Mouse (Mus musculus): ENCODE measurements at regions not wholly inside any gene's neighbourhood (a gene's known extent, or its start where the extent isn't known, plus 50 kb on each side); places are given as distances from the start of the nearest gene placed in this dataset.

DNA sequence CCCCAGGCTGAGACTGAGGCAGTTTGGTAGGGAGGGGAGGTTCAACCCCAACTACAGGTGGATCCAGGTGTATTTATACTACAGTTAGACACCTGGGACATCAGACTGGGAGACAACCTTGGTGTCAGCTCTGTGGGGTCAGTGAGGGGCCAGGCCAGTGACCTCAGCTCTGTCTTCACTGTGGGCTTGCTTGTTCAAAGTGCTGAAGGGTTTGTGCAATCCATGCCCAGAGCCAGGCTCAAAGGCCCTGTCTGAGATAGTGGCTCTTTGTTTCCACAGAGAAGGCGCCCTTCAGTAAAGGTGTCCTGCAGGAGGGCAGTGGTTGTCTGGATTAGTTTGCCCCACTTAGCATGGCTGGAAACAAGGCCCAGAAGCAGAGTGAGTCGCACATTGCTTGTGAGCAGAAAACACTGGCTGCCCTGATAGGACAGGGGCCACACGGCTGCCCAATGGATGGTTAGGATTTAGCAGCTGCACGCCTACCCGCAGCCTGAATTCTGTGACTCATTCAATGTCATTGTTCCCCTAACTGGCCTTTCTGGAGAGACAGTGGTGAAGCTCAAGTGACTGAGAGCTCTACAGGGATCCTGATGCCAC lies 154.7 kb downstream of the Cdh26 start:
- CTCF ChIA-PET = no interaction called here
- POLR2A ChIA-PET = no interaction called here

DNA sequence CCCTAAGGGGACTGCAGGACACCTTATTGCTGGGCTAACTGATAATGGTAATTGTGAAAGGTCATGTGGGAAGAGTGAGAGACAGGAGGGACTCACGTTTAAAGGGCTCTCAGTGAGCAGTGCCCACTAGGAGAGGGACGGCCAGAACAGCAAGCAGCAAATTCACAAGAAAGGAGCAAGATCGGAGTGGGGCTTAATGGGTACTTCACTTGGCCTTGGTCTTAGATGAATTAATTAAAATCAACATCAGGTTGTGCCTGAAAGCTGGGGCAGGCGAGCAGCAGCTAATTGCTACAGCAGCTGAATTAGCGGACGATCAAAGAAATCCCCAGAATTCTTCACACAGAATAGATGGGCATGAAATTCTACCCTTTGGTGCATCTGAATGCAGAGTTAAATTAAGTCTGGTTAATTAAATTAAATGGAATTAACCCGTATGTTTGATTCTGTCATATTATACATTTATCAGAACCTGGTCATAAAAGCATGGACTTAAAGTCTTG lies 156.9 kb downstream of the Cdh26 start:
- ChIA-PET CTCF (interaction anchor here in 1 of 4 experiments (0.5 kb wide), 1 partner anchor 300 kb away, joined by 3 read pairs; no protein-coding TSS in a partner anchor), POLR2A (interaction anchor here in 2 of 4 experiments (0.7 to 1.1 kb wide), 2 partner anchors 12 to 37 kb away, joined by 3 to 4 read pairs; no protein-coding TSS in a partner anchor)

DNA sequence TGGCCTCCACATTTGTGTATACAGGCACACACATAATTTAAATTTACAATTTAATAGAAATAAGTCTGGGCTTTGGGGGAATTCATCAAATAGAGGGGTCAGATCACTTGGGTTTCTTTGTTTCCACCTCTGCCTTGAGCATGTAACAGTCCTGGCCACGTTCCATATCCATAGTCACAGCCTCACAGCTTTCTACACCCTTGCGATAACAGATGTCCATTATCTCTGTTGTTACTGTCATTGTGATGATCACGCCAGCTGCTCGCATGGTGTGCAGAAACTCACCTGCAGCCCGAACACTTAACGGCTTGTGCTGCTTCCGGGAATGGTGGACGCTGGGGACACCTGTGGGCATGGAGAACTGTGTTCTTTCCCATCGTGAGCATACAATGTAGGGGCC lies 163.4 kb downstream of the Cdh26 start:
- CTCF ChIA-PET = no interaction called here

DNA sequence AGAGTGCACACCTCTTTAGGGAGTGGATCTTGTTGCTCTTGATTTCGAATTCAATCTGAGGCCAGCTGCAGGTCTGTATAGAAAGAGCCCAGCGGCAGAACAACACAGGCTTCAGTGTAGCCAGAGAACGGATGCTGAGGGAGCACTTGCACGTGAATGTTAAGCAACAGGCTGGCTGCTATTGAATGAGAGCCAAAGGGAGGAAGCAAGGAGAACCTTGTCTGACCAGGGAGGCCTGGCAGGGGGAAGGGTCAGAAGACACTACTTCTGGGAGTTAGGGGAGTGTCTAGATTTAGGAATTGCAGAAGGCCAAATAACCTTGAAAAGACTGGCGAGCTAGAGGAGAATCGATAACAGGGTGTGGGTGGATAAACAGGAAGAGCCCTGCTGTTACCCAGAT lies 163.8 kb downstream of the Cdh26 start:
- ChIA-PET POLR2A (interaction anchor here in 2 of 4 experiments (0.6 to 6.7 kb wide), 11 partner anchors 9 to 50 kb away, joined by 3 to 84 read pairs (median 8); no protein-coding TSS in a partner anchor), CTCF (no interaction called here)

More for the DNA sequence above, 163.4 kb downstream of the Cdh26 start:
- POLR2A ChIA-PET = interaction anchor here in 2 of 4 experiments (0.6 to 6.7 kb wide), 8 partner anchors 10 to 50 kb away, joined by 3 to 84 read pairs (median 6); no protein-coding TSS in a partner anchor

DNA sequence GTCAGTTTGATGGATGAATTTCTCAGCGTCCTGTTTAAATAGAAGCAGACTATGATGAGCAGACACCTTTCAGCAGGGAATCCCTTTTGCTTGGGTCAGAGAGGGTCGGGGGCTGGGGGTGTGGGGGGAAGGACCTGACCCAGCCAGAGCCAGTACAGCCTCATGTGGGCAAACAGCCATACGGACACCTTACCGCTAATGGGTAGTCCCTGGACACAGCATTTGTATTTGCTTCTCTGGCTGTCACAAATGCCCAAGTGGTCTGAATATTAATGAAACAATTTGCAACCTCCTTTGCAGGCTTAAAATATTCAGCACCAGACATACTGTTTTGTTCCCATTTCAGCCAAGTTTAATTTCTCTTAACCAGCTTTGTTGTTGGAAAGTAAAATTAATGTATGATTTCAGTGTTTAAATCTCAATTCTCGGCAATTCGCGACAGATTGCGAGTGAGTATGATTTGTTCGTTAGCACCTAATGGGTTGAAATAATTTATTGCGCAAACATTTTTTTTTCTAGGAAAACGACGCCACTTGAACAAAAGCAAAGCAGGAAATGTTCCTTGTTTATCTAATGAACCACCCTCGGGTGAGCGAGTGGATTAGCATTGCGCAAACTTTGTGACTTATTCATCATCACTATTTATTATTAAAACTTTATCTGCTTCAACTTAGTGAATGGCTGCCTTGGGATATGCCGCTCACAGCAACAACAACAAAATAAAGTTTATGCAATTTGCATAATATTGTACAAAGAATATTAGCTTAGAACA lies 166.2 kb downstream of the Cdh26 start:
- ChIA-PET CTCF (no interaction called here), POLR2A (interaction anchor here in 2 of 4 experiments (2.1 to 6.7 kb wide), 4 partner anchors 7 to 38 kb away, joined by 12 to 84 read pairs (median 46); no protein-coding TSS in a partner anchor)

DNA sequence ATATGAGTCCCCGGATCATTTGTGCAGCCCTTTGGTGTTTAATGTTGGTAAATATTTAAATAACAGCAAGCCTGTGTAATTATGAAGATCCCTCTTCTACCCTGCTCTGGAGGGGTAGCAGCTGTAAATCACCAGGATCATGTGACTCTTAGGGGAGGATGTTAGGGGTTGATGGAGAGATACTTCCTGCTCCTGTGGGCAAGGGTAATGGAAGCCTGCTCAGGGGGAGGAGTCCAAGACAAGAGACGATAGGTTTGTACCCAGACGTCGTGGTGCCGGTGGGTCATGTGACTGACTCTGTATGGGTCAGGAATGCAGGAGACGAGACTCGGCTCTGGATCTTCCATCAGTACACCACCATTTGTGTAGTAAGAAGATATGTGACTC lies 166.7 kb downstream of the Cdh26 start:
- POLR2A ChIA-PET = interaction anchor here in 2 of 4 experiments (3.6 to 6.7 kb wide), 3 partner anchors 17 to 37 kb away, joined by 19 to 84 read pairs (median 72); no protein-coding TSS in a partner anchor
- CTCF ChIA-PET = no interaction called here

DNA sequence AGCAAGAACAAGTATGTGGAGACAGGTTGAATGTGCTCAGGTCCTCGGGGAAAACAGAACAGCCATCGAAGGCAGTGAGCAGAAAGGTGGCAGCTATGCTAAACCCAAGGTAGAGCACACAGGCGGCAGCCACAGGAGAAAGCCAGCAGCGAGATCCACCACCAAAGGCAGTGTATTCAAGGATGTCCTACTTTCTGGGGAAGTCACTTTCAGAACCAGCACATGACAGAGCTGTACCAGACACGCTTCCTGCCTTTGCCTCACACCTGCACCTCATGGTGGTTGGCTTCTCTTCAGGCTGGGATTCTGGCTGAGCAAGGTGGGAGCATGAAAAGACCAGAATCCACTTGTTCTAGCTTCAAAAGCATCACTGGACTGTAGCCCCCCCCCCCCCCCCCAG lies 168.0 kb downstream of the Cdh26 start:
- POLR2A ChIA-PET = interaction anchor here in 2 of 4 experiments (0.6 to 6.7 kb wide), 6 partner anchors 12 to 45 kb away, joined by 3 to 84 read pairs (median 3); no protein-coding TSS in a partner anchor
- CTCF ChIA-PET = no interaction called here

DNA sequence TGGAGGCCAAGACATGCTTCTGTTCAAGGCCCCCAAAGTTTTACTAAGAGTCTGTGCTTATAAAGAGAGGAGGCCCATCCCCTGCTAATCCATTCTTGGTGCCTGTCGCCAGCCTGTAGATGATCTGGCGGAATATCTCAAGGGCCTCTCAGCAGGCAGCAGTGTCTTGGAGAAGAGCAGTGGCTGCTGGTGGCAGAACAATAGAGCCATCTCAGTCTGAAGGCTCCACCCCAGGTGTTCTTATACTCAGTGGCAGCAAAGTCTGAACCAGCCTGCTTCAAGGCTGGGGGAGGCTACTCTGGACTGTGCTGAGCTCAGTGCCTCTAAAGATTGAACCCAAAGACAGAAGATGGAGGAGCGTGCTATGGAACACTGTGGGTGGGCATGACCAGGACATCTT lies 168.5 kb downstream of the Cdh26 start:
- ChIA-PET CTCF (no interaction called here), POLR2A (interaction anchor here in 2 of 4 experiments (0.6 to 6.7 kb wide), 5 partner anchors 12 to 1269 kb away, joined by 3 to 84 read pairs (median 3); no protein-coding TSS in a partner anchor)

DNA sequence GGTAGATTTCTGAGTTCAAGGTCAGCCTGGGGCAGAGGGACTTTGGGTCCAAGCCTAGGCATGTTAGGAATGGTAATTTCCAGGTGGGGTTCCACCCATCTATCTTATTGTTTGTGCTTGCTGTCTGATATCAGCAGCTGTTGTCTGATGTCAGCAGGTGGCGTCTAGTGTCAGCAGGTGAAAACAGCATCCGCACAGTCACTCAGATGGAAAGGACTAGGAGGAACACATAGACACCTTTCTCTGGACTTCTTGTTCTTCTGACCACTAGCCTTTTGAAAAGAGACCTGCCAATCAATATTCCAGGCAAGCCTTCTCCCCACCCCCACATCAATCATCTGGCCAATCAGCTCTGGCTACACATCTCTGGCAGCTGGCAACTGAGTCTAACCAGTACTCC lies 173.1 kb downstream of the Cdh26 start:
- CTCF ChIA-PET = interaction anchor here in 1 of 4 experiments (0.7 kb wide), 1 partner anchor 890 kb away, joined by 3 read pairs; no protein-coding TSS in a partner anchor
- POLR2A ChIA-PET = interaction anchor here in 3 of 4 experiments (0.7 to 3.7 kb wide), 13 partner anchors 8 to 40 kb away, joined by 3 to 31 read pairs (median 6); no protein-coding TSS in a partner anchor

DNA sequence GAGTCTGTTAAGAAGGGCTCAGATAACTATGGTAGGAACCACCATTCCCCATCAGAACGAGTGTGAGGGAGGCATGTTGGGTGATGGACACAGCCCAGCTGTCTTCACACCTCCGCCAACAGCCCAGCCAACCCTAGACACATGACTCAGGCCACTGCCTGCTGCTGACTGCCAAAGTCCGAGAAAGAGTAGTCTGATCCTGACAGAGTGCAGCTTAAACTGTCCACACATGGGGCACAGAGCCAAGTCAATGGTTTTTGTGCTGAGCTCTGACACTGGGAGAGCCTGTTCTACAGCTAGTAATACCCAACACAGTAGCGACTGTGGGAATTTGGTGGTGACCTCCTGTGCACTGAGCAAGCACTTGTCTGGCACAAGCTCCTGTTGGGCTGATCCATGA lies 176.4 kb downstream of the Cdh26 start:
- POLR2A ChIA-PET = interaction anchor here in 2 of 4 experiments (1.7 to 2.6 kb wide), 4 partner anchors 25 to 29 kb away, joined by 4 to 8 read pairs (median 6); no protein-coding TSS in a partner anchor
- CTCF ChIA-PET = interaction anchor here in 1 of 4 experiments (1.1 to 1.4 kb wide), 2 partner anchors 28 to 59 kb away, joined by 3 to 5 read pairs; no protein-coding TSS in a partner anchor

DNA sequence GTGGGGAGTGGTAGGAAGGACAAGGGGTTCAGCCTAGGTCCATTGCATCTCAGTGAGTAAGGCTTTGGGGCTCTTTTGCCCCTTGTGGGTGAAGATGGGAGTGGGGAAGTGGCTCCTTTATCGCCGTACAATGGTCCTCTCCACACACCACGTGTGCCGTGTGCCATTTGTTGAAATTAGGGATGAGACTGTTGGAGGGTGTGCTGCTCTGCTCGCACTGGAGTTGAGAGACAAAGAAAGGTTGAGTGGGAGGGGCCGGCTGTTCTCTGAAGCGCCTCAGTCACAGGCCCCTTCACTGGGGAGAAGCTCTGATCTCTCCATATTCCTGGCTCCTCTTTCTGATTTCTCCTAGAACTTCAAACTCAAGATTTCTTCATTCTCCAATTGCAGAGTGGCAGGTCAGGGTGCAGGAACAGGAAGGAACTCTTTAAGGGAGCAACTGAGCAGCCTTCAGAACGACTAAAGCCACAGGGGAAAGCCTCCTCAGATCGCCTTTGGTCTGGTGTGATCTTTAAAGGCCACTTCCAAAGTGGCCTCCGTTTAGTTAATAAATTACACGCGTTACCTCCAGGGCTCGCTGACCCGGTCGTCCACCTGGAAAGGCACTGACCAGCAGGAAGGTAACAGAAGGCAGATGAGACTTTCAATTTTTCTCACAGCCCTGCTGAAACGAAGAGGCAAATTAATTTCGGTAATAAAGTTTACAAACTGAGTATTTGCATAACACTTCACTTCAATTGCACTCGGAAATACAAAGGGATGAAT lies 180.1 kb downstream of the Cdh26 start:
- POLR2A ChIA-PET = interaction anchor here in 1 of 4 experiments (0.7 to 1.9 kb wide), 4 partner anchors 8 to 25 kb away, joined by 3 to 10 read pairs (median 3); no protein-coding TSS in a partner anchor
- CTCF ChIA-PET = interaction anchor here in 1 of 4 experiments (0.5 kb wide), 1 partner anchor 53 kb away, joined by 4 read pairs; no protein-coding TSS in a partner anchor

DNA sequence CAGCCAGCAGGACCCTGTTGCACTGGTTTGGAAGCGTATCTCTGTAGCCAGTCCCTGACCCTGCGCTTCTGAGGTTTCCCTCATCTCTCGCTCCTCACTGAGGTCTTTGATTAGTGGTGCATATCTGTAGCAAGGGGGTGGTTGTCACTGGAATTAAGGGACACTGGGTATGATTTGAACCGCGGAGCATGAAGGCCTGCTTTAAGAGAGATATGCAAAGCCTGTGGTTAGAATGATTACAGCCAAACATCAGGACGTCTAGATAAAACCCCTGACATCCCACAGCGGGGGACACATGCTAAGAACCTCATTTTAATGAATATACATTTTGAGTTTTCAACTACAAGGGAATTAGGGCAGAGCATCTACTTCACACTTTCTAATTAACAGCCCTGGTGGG lies 184.4 kb downstream of the Cdh26 start:
- POLR2A ChIA-PET = no interaction called here
- CTCF ChIA-PET = no interaction called here

DNA sequence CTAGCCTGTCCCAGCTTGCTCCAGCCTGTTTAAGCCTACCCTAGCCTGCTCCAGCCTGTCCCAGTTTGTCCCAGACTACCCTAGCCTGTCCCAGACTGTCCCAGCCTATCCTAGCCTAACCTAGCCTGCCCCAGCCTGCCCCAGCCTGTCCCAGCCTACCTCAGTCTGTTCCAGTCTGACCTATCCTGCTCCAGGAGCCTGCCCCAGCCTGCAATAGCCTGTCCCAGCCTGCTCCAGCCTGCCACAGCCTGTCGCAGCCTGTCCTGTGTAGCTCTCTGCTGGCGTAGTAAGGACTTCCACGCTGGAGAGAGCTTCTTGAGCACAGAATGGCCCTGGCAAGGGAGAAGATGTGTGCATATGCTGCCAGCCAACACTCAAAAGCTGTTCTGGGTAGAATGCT lies 192.5 kb downstream of the Cdh26 start:
- CTCF ChIA-PET = interaction anchor here (0.6 to 1.5 kb wide), 7 partner anchors 9 to 1428 kb away, joined by 3 to 6 read pairs (median 4); no protein-coding TSS in a partner anchor
- POLR2A ChIA-PET = interaction anchor here in 2 of 4 experiments (0.5 to 10.7 kb wide), 14 partner anchors 9 to 570 kb away, joined by 3 to 140 read pairs (median 4); no protein-coding TSS in a partner anchor

DNA sequence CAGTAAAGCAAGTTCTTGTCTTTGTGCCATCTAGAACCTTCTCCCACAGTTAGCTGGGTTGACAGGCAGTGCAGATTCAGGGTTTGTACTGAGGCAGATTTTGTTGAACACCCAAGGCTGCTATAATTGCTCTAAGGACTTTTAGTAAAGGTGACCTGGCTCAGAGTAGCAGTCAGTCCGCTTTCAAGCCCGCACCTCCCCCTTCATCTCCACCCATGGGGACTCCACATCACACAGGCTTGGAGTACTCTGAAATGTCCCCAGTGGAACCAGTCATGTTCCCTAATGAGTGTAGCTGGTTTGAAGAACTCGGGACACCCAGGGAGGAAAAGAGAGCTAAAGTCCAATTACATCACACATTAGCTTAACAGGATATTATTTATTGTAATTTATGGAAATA lies 194.1 kb downstream of the Cdh26 start:
- CTCF ChIA-PET = interaction anchor here in 1 of 4 experiments (1.4 kb wide), 1 partner anchor 41 kb away, joined by 6 read pairs; no protein-coding TSS in a partner anchor
- POLR2A ChIA-PET = interaction anchor here in 3 of 4 experiments (0.6 to 10.7 kb wide), 7 partner anchors 10 to 1298 kb away, joined by 3 to 140 read pairs (median 3); no protein-coding TSS in a partner anchor

DNA sequence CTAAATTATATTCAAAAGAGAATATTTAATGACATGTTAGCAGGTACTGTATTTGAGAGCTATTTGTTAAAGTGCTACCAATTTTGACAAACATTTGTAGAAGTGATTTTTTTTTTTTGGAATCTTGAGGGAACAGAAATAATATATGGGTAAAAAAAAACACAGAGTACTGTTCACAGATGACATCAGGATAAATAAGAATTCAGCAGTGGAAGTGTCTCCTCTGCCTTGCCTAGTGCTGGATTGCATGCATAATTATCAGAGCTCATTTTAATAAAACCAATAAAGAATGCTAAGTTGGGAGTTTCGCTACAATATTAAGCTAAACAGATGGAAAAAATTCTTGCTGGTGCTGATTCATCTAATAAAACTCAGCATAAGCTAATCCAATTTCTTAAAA lies 194.6 kb downstream of the Cdh26 start:
- CTCF ChIA-PET = no interaction called here

DNA sequence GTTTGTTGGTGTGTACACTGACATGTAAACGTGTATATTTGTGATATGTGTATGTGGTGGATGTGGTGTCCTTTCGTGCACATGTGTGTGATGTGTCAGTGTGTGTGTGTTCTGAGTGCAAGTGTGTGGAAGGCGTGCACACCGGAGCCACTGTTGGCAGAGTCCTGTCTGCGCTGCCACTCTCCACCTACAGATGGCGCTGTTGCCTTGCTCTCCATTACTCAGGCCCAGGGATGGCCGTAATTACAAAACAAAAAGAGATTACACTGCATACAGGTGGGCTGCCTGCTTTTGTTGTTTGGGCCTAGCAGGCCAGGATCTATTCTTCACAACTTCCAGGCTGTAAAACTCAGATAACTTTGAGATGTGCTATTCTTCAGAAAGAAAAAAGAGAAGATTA lies 199.4 kb downstream of the Cdh26 start:
- ChIA-PET CTCF (interaction anchor here in 2 of 4 experiments (2.2 to 2.9 kb wide), 2 partner anchors 35 kb away, joined by 12 to 13 read pairs; no protein-coding TSS in a partner anchor), POLR2A (interaction anchor here in 1 of 4 experiments (1.4 to 8.3 kb wide), 2 partner anchors 7 to 26 kb away, joined by 5 to 140 read pairs; no protein-coding TSS in a partner anchor)

More for the DNA sequence above, 194.6 kb downstream of the Cdh26 start:
- POLR2A ChIA-PET = interaction anchor here (0.6 to 10.7 kb wide), 8 partner anchors 9 to 1391 kb away, joined by 3 to 140 read pairs (median 4); no protein-coding TSS in a partner anchor

DNA sequence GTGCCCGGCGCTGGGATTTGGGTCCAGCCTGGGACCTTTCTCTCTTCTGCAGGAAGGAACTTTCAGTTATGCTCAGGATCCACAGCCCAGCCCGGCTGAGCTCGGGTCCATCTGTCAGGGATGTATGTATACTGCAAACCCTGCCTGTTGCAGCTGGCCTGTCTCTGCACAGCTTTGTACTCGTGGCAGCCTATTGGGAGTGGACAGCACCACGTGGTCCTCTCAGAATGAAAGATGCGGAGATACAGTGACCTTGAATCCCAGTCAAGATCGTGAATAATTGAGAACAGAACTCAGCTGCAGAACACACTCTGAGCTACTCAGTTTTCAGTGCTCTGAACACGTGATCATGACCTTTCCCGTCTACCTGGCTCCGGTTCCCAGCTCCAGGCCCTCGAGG lies 200.2 kb downstream of the Cdh26 start:
- ChIA-PET POLR2A (interaction anchor here in 3 of 4 experiments (0.8 to 8.3 kb wide), 11 partner anchors 8 to 909 kb away, joined by 3 to 140 read pairs (median 6); no protein-coding TSS in a partner anchor), CTCF (interaction anchor here in 3 of 4 experiments (0.6 to 2.9 kb wide), 6 partner anchors 34 to 123 kb away, joined by 3 to 13 read pairs (median 8); no protein-coding TSS in a partner anchor)

DNA sequence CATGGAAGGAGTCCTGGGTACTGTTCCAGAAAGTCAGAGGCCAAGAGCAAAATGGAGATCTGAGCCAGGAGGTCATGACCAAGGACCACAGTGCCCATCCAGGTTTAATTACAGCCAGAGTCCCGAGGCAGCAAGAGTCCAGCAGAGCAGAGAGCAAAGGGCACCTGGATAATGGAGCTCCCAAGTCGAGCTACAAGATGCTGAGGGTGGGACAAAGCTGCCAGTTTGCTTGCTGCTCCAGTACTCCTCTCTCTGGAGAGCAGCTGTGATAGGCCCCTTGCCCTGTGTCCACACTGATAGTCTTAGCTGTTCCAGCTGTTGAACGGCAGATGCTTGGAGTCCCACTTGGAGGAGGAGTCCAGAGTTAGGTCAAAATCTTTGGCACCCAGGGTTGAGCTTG lies 201.0 kb downstream of the Cdh26 start:
- CTCF ChIA-PET = interaction anchor here (0.6 to 2.9 kb wide), 12 partner anchors 8 to 562 kb away, joined by 3 to 13 read pairs (median 4); no protein-coding TSS in a partner anchor
- POLR2A ChIA-PET = interaction anchor here in 3 of 4 experiments (0.7 to 8.3 kb wide), 18 partner anchors 9 to 121 kb away, joined by 3 to 140 read pairs (median 4); no protein-coding TSS in a partner anchor

Data from embryonic stem cell, embryonic (primary cell).